Mouse (Mus musculus) stomach, embryonic 16.5 days (tissue): ENCODE measurements around the gene Dcaf5. TPM values are rescaled to one million over a fixed set of nuclear protein-coding genes. Genes with fewer than 3 reads are reported as not detected.

Experiments used
- ATAC-seq: fragments of 200-750 bp; cut with Nextera tagmentation; 2 replicates; pipeline ENCODE4 v1.8.0; 2017; ENCODE audit warnings: moderate number of reproducible peaks, moderate TSS enrichment; ENCODE audit not compliant: insufficient read depth, low FRiP score
- H3K27ac ChIP-seq: fragments of 300-500 bp; sonication (generic); 2 replicates; pipeline ENCODE4 v1.5.1; 2014; ENCODE audit warnings: low read length
- H3K27me3 ChIP-seq: fragments of 300-500 bp; sonication (generic); 2 replicates; pipeline ENCODE4 v1.6.1; 2014; ENCODE audit warnings: low read length, control low read depth, mixed read lengths; ENCODE audit not compliant: control insufficient read depth, insufficient read depth
- H3K36me3 ChIP-seq: fragments of 300-500 bp; sonication (generic); 2 replicates; pipeline ENCODE4 v1.6.1; 2014; ENCODE audit warnings: low read length; ENCODE audit not compliant: control insufficient read depth, insufficient read depth
- H3K4me1 ChIP-seq: fragments of 300-500 bp; sonication (generic); 2 replicates; pipeline ENCODE4 v1.6.1; 2014; ENCODE audit warnings: low read length, control low read depth, mixed read lengths; ENCODE audit not compliant: control insufficient read depth, insufficient read depth
- H3K4me2 ChIP-seq: fragments of 300-500 bp; sonication (generic); 2 replicates; pipeline ENCODE4 v1.6.1; 2014; ENCODE audit warnings: low read depth, low read length, mixed read lengths
- H3K4me3 ChIP-seq: fragments of 300-500 bp; sonication (generic); replicated peaks from 2 replicates; pipeline ENCODE4 v1.5.1; 2014; ENCODE audit warnings: mild to moderate bottlenecking, low read length
- H3K9ac ChIP-seq: fragments of 300-500 bp; sonication (generic); 2 replicates; pipeline ENCODE4 v1.6.1; 2014; ENCODE audit warnings: low read length
- H3K9me3 ChIP-seq: fragments of 300-500 bp; sonication (generic); replicated peaks from 2 replicates; pipeline ENCODE4 v1.6.1; 2016; ENCODE audit warnings: low read length, control low read depth; ENCODE audit not compliant: control insufficient read depth
- whole genome bisulfite sequencing: fragments of 180-500 bp; shearing (Covaris S2); extraction: QIAGEN DNeasy Blood & Tissue Kit; methylation state at CpG from one replicate; pipeline ENCODE4 v1.1.7; 2014; 5-methylcytosine and 5-hydroxymethylcytosine counted together
- polyA plus RNA-seq: library from polyadenylated mRNA; unstranded; fragments of >200 nt; fragmentation: Nextera tagmentation; extraction: Ambion mirVana; gene quantifications from 2 replicates; pipeline ENCODE4 v1.2.1, GENCODE M21; 2015

The Dcaf5 gene
- polyA plus RNA-seq, 1 experiment from 2014 or later, result 12.5 TPM

DNA sequence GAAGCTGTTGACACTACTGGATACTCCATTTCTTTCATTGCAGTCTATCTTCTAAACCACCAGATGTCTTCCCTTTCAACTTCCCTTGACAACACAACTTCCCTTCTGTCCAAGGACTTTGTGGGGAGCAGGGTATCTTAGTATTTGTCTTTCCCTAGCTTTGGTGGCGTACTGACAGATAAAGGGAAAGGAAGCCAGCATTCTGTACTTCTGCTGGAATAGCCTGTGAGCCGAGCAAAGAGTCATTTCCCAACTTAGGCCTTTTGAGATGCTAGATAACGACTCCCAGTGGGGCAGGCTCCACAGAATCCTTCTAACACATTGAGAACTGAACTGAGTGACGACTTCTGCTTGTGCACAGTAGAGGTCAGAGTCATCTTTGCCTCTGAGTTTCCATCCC lies 102.2 kb downstream of the Dcaf5 start:
- Histone ChIP-seq H3K4me3 (no peak overlapping the region), H3K36me3 (peaks cover 12% of the 10 kb centered on the region), H3K9ac (no peak overlapping the region), H3K27me3 (no peaks in the 10 kb centered on the region), H3K9me3 (no peaks in the 10 kb centered on the region), H3K4me1 (peaks cover 23% of the 10 kb centered on the region; the same call in 1 of the 2 replicates), H3K4me2 (no peak overlapping the region), H3K27ac (no peak overlapping the region)
- WGBS, result 62% methylated on average over 4 of the region's 4 CpGs
- ATAC-seq, result no peak

GRCm38 (mm10) chr12:80331634-80332033 lies 104.8 kb downstream of the Dcaf5 start:
- no peaks in the 10 kb centered on the region for H3K27me3 ChIP-seq
- H3K36me3 ChIP-seq, result no peaks in the 10 kb centered on the region
- ATAC-seq, result 0 out of 2 replicates have a peak, but pooled peaks have one; percentile 32
- no peaks in the 10 kb centered on the region for H3K9me3 ChIP-seq
- no peak overlapping the region; the same call in 1 of the 2 replicates for H3K9ac ChIP-seq
- no peak overlapping the region for H3K4me2 ChIP-seq
- 49% methylated on average over 2 of the region's 2 CpGs for WGBS
- H3K4me3 ChIP-seq, result no peak overlapping the region
- peaks cover 23% of the 10 kb centered on the region; the same call in 1 of the 2 replicates for H3K4me1 ChIP-seq
- H3K27ac ChIP-seq, result peak overlapping the region; percentile 49

GRCm38 (mm10) chr12:80330819-80331218 lies 105.6 kb downstream of the Dcaf5 start:
- no peaks in the 10 kb centered on the region for H3K9me3 ChIP-seq
- peaks cover 23% of the 10 kb centered on the region; the same call in 1 of the 2 replicates for H3K4me1 ChIP-seq
- H3K27me3 ChIP-seq, result no peaks in the 10 kb centered on the region
- no peak overlapping the region for H3K4me2 ChIP-seq
- no peak overlapping the region for H3K9ac ChIP-seq
- no peak overlapping the region for H3K4me3 ChIP-seq
- H3K36me3 ChIP-seq, result no peaks in the 10 kb centered on the region
- H3K27ac ChIP-seq, result no peak overlapping the region
- 70% methylated on average over 8 of the region's 8 CpGs for WGBS
- no peak for ATAC-seq

DNA sequence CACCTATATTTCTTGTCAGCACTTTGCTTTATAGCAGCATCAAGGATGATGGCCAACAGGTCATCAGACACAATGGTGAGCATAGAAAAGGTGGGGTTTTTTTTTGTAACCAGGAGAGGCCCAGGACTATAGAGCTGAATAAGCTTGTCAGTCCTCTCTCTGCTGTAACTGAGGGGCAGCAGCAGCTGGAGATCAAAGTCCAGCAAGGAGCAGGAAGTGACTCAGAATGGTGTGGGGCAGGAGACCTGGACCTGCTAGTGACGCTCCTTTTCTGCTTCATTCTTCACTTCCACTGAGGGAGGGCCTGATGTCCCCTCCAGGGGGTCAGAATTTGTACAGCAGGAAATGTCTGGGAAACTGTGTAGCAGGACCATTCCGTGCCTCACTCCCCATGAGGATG lies 106.8 kb downstream of the Dcaf5 start:
- H3K27ac ChIP-seq, result no peak overlapping the region; the same call in 1 of the 2 replicates
- ATAC-seq, result peak; percentile 61; the same call in 1 of the 2 replicates

DNA sequence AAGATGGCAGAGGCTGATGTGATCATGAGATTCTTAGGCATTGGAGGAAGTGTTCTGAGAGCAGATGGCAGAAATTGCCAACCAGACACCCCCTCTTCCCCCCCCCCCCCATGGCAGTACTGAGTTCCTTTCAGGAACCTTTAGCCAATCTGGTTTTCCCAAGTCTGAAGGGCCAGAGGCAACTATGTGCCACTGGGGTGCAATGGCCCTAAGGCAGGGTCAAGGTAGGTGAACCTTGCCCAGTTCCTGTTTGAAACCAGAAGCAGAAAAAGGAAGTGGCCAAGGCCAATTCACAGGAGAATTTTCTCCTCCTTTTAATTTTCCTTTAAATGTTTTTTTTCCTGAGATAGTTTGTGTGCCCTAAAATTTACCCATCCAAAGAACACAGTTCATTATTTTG lies 110.4 kb downstream of the Dcaf5 start:
- no peak for ATAC-seq
- Histone ChIP-seq H3K9me3 (no peaks in the 10 kb centered on the region), H3K4me1 (peaks cover 23% of the 10 kb centered on the region), H3K27ac (no peak overlapping the region), H3K36me3 (no peaks in the 10 kb centered on the region), H3K4me3 (no peak overlapping the region), H3K27me3 (no peaks in the 10 kb centered on the region), H3K9ac (no peak overlapping the region), H3K4me2 (no peak overlapping the region)

More for the DNA sequence above, 106.8 kb downstream of the Dcaf5 start:
- Histone ChIP-seq H3K4me2 (no peak overlapping the region), H3K4me3 (no peak overlapping the region), H3K4me1 (peaks cover 32% of the 10 kb centered on the region), H3K36me3 (no peaks in the 10 kb centered on the region), H3K9me3 (no peaks in the 10 kb centered on the region), H3K9ac (no peak overlapping the region; the same call in 1 of the 2 replicates), H3K27me3 (no peaks in the 10 kb centered on the region)
- 31% methylated on average over 2 of the region's 2 CpGs for WGBS

DNA sequence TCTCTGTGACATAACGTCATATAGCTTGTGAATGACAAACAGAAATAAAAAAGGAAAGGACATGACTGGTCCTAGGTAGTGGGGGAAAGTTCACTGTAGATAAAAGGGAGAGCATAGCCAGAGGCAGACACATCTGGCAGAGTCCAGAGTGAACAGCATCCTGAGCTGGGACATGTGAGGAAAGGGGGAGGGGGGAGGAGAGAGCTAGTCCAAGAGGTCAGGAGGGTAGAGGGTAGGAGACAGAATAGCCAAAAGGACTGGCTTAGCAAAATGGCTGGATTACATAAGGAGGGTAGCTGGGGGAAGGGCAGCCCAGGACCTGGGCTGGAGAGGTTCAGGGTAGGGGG lies 111.6 kb downstream of the Dcaf5 start:
- Histone ChIP-seq H3K4me1 (peaks cover 14% of the 10 kb centered on the region), H3K36me3 (no peaks in the 10 kb centered on the region), H3K4me2 (no peak overlapping the region), H3K27ac (no peak overlapping the region), H3K9ac (no peak overlapping the region), H3K4me3 (no peak overlapping the region), H3K27me3 (no peaks in the 10 kb centered on the region), H3K9me3 (no peaks in the 10 kb centered on the region)
- WGBS, result 45% methylated on average over 1 of the region's 1 CpGs
- ATAC-seq, result peak; percentile 27; the same call in 1 of the 2 replicates

GRCm38 (mm10) chr12:80324051-80324784 lies 112.2 kb downstream of the Dcaf5 start:
- ATAC-seq, result peak; percentile 31; the same call in 1 of the 2 replicates
- H3K27ac ChIP-seq, result no peak overlapping the region

GRCm38 (mm10) chr12:80323371-80324050 lies 112.9 kb downstream of the Dcaf5 start:
- no peaks in the 10 kb centered on the region for H3K9me3 ChIP-seq
- 68% methylated on average over 8 of the region's 8 CpGs for whole genome bisulfite sequencing
- H3K9ac ChIP-seq, result no peak overlapping the region
- H3K27me3 ChIP-seq, result no peaks in the 10 kb centered on the region
- H3K27ac ChIP-seq, result no peak overlapping the region
- no peak overlapping the region for H3K4me3 ChIP-seq
- no peak for ATAC-seq
- peaks cover 10% of the 10 kb centered on the region; the same call in 1 of the 2 replicates for H3K4me1 ChIP-seq
- no peak overlapping the region for H3K4me2 ChIP-seq
- H3K36me3 ChIP-seq, result no peaks in the 10 kb centered on the region

More at GRCm38 (mm10) chr12:80324051-80324784, 112.2 kb downstream of the Dcaf5 start:
- no peaks in the 10 kb centered on the region for H3K27me3 ChIP-seq
- no peaks in the 10 kb centered on the region for H3K9me3 ChIP-seq
- H3K9ac ChIP-seq, result no peak overlapping the region
- H3K4me1 ChIP-seq, result peaks cover 10% of the 10 kb centered on the region; the same call in 1 of the 2 replicates
- H3K4me2 ChIP-seq, result no peak overlapping the region
- no peak overlapping the region for H3K4me3 ChIP-seq
- no peaks in the 10 kb centered on the region for H3K36me3 ChIP-seq
- WGBS, result 46% methylated on average over 9 of the region's 9 CpGs

DNA sequence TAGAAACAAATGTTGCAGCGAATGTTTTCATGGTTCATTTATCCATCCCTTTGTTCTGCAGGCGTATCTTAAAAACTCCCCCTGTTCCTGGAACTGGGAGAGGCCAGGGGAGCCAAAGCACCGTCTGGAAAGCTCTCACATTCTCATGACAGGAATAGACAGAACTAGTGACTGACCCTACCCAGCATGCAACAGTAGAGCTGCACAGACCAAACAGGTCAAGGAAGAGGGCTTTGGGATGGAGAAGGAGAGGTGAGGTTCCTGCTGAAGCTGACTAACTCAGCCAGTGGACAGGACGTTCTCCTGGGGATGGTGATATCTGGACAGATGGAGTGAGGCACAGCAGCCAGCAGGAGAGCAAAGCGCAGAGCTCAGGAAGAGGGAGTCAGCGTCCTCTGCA lies 113.9 kb downstream of the Dcaf5 start:
- no peak overlapping the region for H3K4me2 ChIP-seq
- WGBS, result 72% methylated on average over 6 of the region's 6 CpGs
- H3K4me1 ChIP-seq, result peaks cover 10% of the 10 kb centered on the region; the same call in 1 of the 2 replicates
- H3K27ac ChIP-seq, result no peak overlapping the region
- H3K4me3 ChIP-seq, result no peak overlapping the region
- no peaks in the 10 kb centered on the region for H3K27me3 ChIP-seq
- no peak overlapping the region for H3K9ac ChIP-seq
- H3K9me3 ChIP-seq, result no peaks in the 10 kb centered on the region
- H3K36me3 ChIP-seq, result no peaks in the 10 kb centered on the region
- no peak for ATAC-seq
